Mouse (Mus musculus) kidney, postnatal 0 days (tissue): ENCODE data around the gene Ddx39b. TPM values are rescaled to one million over a fixed set of nuclear protein-coding genes. Genes with fewer than 3 reads are reported as not detected.

Experiments used
- ATAC-seq: fragments of 200-750 bp; cut with Nextera tagmentation; replicated peaks from 2 replicates; pipeline ENCODE4 v1.8.0; 2017; ENCODE audit warnings: low read depth, moderate number of reproducible peaks, moderate TSS enrichment, moderate library complexity; ENCODE audit not compliant: low FRiP score
- DNase-seq: peaks from one replicate; pipeline ENCODE4 v3.0.0-alpha.2; 2016; ENCODE audit warnings: low spot score
- H3K27ac ChIP-seq: fragments of 300-500 bp; sonication (generic); 2 replicates; pipeline ENCODE4 v1.5.1; 2014; ENCODE audit warnings: mild to moderate bottlenecking
- H3K27me3 ChIP-seq: fragments of 300-500 bp; sonication (generic); 2 replicates; pipeline ENCODE4 v1.6.1; 2014; ENCODE audit warnings: low read length, mixed read lengths; ENCODE audit not compliant: insufficient read depth
- H3K36me3 ChIP-seq: fragments of 300-500 bp; sonication (generic); 2 replicates; pipeline ENCODE4 v1.6.1; 2014; ENCODE audit warnings: low read length, mixed read lengths; ENCODE audit not compliant: insufficient read depth
- H3K4me1 ChIP-seq: fragments of 300-500 bp; sonication (generic); replicated peaks from 2 replicates; pipeline ENCODE4 v1.6.1; 2014; ENCODE audit warnings: antibody characterized with exemption, low read length, mixed read lengths; ENCODE audit not compliant: insufficient read depth
- H3K4me2 ChIP-seq: fragments of 300-500 bp; sonication (generic); 2 replicates; pipeline ENCODE4 v1.6.1; 2014; ENCODE audit warnings: mild to moderate bottlenecking, low read length, moderate library complexity, mixed read lengths
- H3K4me3 ChIP-seq: fragments of 300-500 bp; sonication (generic); replicated peaks from 2 replicates; pipeline ENCODE4 v1.5.1; 2014; ENCODE audit warnings: low read depth, low read length
- H3K9ac ChIP-seq: fragments of 300-500 bp; sonication (generic); 2 replicates; pipeline ENCODE4 v1.6.1; 2014; ENCODE audit warnings: low read depth, low read length
- H3K9me3 ChIP-seq: fragments of 300-500 bp; sonication (generic); replicated peaks from 2 replicates; pipeline ENCODE4 v1.6.1; 2016; ENCODE audit warnings: low read length, inconsistent platforms, mixed read lengths
- CTCF ChIP-seq: IDR thresholded peaks from 2 replicates; pipeline ENCODE4 v1.5.1; 2016; ENCODE audit warnings: antibody characterized with exemption, low read depth, mild to moderate bottlenecking, moderate library complexity
- WGBS: fragments of 180-500 bp; shearing (Covaris S2); extraction: QIAGEN DNeasy Blood & Tissue Kit; methylation state at CpG from one replicate; pipeline ENCODE4 v1.1.7; 2014; 5-methylcytosine and 5-hydroxymethylcytosine counted together
- polyA plus RNA-seq: library from polyadenylated mRNA; unstranded; fragments of >200 nt; fragmentation: Nextera tagmentation; extraction: Ambion mirVana; gene quantifications from 2 replicates; pipeline ENCODE4 v1.2.1, GENCODE M21; 2015

Ddx39b gene
- polyA plus RNA-seq, 1 experiment from 2014 or later: 303 TPM

DNA sequence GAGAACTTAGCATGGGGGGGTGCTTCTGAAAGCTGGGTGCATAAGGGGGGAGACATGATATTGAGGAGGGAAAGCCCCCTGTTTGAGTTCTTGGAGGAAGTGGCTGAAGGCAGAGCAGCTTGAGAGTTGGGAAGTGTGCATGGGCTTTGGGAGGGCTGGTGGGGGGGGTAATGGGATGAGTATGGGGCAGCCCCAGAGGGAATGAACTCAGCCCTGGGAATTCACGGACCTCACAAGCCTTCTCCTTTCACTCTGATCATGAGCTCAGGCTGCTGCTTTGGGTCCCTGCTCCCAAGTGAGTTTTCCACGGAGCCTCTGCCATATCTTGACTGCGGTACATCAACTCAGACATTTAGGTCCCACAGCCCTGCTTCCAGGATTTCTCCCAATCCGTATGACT is 39.1 kb upstream of the Ddx39b start:
- Histone ChIP-seq H3K27me3 (no peaks in the 10 kb centered on the region), H3K4me3 (no peak overlapping the region), H3K9me3 (no peaks in the 10 kb centered on the region), H3K27ac (no peak overlapping the region), H3K4me2 (no peak overlapping the region), H3K9ac (no peak overlapping the region), H3K36me3 (no peaks in the 10 kb centered on the region), H3K4me1 (no peaks in the 10 kb centered on the region)
- no peak for ATAC-seq
- no peak for TF ChIP-seq CTCF
- WGBS: 74% methylated on average over 4 of the region's 4 CpGs
- DNase-seq: no peak

DNA sequence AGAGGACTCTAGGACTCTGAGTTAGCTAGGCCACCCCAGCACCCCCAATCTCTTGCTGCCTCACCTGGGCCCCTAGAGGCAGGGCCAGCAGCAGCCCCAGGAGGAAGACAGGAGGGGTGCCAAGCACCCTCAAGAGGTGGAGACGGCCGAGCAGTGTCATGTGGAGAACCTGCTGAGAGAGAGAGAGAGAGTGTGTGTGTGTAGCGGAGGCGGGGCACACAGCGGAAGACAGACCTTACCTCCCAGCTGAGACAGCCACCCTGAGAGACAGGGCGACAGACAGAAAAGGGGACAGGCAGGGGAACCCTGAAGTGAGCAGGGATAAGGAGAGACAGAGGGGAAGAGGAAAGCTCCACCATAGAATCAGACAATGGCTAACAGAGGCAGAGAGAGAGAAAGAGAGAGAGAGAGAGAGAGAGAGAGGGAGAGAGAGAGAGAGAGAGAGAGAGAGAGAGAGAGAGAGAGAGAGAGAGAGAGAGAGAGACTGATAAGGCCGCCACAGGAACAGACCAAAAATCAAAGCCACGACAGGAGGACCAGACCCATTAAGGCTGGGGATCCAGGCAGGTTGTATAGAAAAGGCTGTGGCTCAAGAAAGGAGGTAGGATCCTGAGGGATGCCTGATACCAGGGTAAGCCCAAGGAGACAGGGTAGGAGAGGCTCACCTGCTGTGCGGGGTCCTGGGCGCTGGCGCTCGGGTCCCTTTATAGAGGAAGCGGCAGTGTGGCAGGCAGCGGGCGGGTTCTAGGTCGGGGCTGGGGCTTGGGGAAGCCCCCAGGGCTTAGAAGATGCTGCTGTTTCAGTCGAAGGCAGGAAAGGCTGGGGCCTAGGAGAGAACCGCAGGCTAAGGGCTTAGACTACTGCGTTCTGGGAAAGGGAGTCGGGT is 36.8 kb upstream of the Ddx39b start, which contains the start of gene Lta:
Lta (minus strand) TSS at position 858 of the 886 bp plus-strand sequence.
- H3K4me3 ChIP-seq: no peak within 1 kb of the TSS
- no peak for TF ChIP-seq CTCF
- H3K27me3 ChIP-seq: no peaks in the 10 kb centered on the region
- WGBS: 47% methylated on average over 20 of the region's 20 CpGs
- H3K9me3 ChIP-seq: no peaks in the 10 kb centered on the region
- no peak within 1 kb of the TSS for H3K27ac ChIP-seq
- no peaks in the 10 kb centered on the region for H3K4me1 ChIP-seq
- no peak for ATAC-seq
- H3K4me2 ChIP-seq: no peak within 1 kb of the TSS
- no peak within 1 kb of the TSS for H3K9ac ChIP-seq
- H3K36me3 ChIP-seq: no peaks in the 10 kb centered on the region
- DNase-seq: no peak

DNA sequence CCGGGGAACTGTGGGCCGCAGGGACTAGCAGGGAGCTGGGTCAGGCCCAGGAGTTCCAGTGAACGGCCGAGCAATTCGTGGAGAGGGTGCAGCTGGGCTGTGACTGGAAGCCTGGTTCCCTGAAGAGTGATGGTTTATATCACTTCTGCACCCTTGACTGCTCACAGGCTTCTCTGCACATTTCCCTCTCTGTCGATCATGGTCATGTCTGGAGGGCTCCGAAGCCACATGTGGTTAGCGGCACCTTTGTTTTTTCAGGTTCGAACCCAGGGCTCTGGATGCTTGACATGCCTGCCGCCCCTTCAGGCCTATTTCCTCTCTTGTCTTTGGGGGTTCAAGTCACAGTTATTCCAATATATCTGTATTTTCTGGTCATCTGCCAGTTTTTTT is 36.2 kb upstream of the Ddx39b start:
- Histone ChIP-seq H3K27me3 (no peaks in the 10 kb centered on the region), H3K4me1 (no peaks in the 10 kb centered on the region), H3K4me2 (no peak overlapping the region), H3K4me3 (no peak overlapping the region), H3K9ac (no peak overlapping the region), H3K9me3 (no peaks in the 10 kb centered on the region), H3K36me3 (no peaks in the 10 kb centered on the region), H3K27ac (no peak overlapping the region)
- WGBS: 31% methylated on average over 10 of the region's 10 CpGs
- TF ChIP-seq CTCF: no peak
- no peak for DNase-seq
- ATAC-seq: no peak

DNA sequence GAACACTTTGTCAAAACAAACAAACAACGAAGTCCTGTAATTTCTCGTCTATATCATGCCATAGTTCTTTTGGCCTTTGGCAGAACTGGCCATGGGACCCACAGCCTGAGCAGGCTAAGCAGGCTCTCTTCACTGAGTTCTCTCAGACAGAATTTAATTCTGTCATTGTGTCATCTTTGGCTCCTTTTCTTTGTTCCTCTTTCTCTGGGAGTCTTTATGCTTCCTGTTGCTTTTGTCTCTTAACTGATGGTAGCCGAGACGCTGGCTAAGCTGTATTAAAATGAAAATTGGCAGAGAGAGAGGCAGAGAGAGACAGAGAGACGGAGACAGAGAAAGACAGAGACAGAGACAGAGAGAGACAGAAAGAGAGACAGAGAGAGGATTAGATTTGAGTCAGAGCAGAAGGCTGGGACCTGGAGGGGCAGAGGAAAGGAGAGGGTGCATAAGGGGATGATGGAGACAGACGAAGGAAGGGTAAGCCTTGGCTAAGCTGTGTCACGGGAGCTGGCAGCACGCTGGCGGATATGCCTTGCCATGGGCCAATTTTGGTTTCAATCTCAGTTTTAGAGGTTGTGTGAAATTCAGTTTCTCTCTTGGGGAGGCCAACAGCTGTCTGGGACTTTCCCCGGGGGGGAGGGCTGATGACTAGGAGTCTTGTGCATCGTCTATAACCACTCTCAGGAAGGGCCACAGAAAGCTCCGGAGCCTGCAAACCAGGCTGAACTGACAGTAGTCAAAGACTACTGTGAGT is 31.6 kb upstream of the Ddx39b start:
- Histone ChIP-seq H3K9me3 (no peaks in the 10 kb centered on the region), H3K27ac (no peak overlapping the region), H3K27me3 (no peaks in the 10 kb centered on the region), H3K4me1 (no peaks in the 10 kb centered on the region), H3K4me3 (no peak overlapping the region), H3K9ac (no peak overlapping the region), H3K4me2 (no peak overlapping the region), H3K36me3 (no peaks in the 10 kb centered on the region)
- ATAC-seq (no peak), DNase-seq (no peak)
- WGBS: 73% methylated on average over 12 of the region's 12 CpGs
- TF ChIP-seq CTCF: no peak

DNA sequence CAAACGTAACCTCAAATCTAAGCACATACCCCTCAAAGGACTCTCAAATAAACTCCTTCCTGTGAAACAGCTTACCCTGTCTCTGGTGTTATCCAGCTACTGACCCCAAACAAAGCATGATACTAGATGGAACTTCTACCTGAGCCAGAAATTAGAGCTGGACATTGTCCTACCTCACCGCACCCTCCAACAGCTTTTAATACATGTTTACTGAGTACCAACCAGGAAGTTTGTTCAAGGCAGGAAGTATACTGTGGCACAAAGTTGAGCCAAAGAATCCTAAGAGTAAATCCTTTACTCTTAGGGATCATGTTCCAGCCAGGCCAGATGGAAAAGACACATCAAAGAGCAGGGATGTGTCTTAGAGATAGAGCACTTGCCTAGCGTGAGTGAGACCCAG is 31.0 kb upstream of the Ddx39b start:
- Histone ChIP-seq H3K4me2 (no peak overlapping the region), H3K36me3 (no peaks in the 10 kb centered on the region), H3K9me3 (no peaks in the 10 kb centered on the region), H3K9ac (no peak overlapping the region), H3K4me1 (no peaks in the 10 kb centered on the region), H3K27me3 (no peaks in the 10 kb centered on the region), H3K4me3 (no peak overlapping the region), H3K27ac (no peak overlapping the region)
- TF ChIP-seq CTCF: no peak
- WGBS: 52% methylated on average over 3 of the region's 3 CpGs
- no peak for ATAC-seq
- DNase-seq: no peak

DNA sequence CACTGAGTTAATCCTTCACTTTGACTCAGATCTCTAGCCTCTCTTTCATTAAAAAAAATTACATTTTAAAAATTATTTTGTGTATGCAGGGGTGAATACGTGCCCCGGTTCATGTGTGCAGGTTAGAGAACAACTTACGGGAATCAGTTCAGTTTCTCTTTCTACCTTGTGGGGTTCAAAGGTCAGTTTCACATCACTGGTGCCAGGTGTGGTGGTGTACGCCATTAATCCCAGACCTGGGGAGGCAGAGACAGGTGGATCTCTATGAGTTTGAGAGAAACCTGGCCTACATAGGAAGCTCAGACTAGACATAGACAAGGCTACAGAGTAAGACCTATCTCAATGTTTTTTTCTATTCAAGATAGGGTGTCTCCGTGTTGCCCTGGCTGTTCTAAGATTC is 28.5 kb upstream of the Ddx39b start:
- Histone ChIP-seq H3K9me3 (no peaks in the 10 kb centered on the region), H3K36me3 (no peaks in the 10 kb centered on the region), H3K27me3 (no peaks in the 10 kb centered on the region), H3K4me2 (no peak overlapping the region), H3K9ac (no peak overlapping the region), H3K27ac (no peak overlapping the region), H3K4me1 (no peaks in the 10 kb centered on the region), H3K4me3 (no peak overlapping the region)
- TF ChIP-seq CTCF: no peak
- WGBS: 92% methylated on average over 5 of the region's 5 CpGs
- ATAC-seq (no peak), DNase-seq (no peak)
